Mouse (Mus musculus): ENCODE measurements around the gene Fgf22. TPM values are rescaled to one million over a fixed set of nuclear protein-coding genes. Genes with fewer than 3 reads are reported as not detected.

Gene Fgf22
- polyA plus RNA-seq, 1 experiment from 2014 or later, result 0.38 TPM

DNA sequence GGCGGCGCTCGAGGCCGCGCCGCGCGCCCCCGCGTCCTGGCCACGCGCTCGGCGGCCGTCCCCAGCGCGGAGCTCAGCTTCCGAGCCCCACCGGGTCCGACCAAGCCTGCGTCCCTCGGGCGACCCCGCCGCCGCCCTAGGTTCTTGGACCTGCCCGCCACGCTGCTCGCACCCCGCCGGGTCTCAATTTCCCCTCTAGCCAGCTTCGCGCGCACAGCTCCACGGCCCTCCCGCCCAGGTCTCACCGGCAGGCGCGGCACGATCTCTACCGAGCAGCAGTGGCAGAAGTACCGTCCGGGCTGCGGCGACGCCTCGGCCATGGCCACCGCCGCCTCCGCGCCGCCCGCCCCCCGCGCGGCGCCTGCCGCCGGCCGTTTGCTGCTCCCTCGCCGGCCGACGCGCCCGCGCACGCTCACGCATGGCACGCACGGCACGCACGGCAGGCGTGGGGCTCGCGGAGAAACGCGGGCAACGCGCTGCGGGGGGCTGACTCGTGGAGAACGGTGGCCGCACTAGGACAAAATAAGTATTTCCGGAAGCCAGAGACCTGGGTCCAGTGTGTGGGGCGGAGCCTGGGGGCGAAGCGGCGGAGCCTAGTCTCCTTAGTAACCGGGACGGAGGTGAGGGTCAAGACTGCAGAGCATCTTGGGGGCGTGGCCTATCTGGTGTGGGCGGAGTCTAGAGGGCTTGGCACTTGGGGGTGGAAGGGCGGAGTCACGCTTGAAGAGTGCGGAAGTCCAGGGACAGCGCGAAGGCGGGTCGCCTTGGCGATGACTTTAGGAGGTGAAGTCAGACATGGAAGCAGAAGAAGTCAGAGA, 11.8 kb downstream of the Fgf22 start, which contains the start of gene Rnf126:
TSS of gene Rnf126 (minus strand) at position 445 of the 818 bp plus-strand sequence.
- no peaks in the 10 kb centered on the region for H3K27me3 ChIP-seq (replicated peaks; ENCODE audit: control insufficient read depth, insufficient read depth, low read length)
- peak; percentile 98 for DNase-seq (ENCODE audit: low spot score)
- WGBS, result under 1% methylated on average over 74 of the region's 101 CpGs
- peaks cover 9% of the 10 kb centered on the region for H3K36me3 ChIP-seq (ENCODE audit: control insufficient read depth, insufficient read depth, low read length)
- peak within 1 kb of the TSS; percentile 90 for H3K27ac ChIP-seq (ENCODE audit: low read depth, low read length)
- H3K4me1 ChIP-seq (ENCODE audit: control insufficient read depth, insufficient read depth, low read length), result peaks cover 14% of the 10 kb centered on the region
- peak within 1 kb of the TSS; percentile 96 for H3K9ac ChIP-seq (ENCODE audit: low read length)
- H3K9me3 ChIP-seq (replicated peaks; ENCODE audit: control insufficient read depth, low read length), result no peaks in the 10 kb centered on the region
- peak within 1 kb of the TSS; percentile 80 for H3K4me2 ChIP-seq (ENCODE audit: low read length)
- H3K4me3 ChIP-seq (ENCODE audit: low read depth, low read length), result peak within 1 kb of the TSS; percentile 94
- peak; percentile 90 for ATAC-seq

DNA sequence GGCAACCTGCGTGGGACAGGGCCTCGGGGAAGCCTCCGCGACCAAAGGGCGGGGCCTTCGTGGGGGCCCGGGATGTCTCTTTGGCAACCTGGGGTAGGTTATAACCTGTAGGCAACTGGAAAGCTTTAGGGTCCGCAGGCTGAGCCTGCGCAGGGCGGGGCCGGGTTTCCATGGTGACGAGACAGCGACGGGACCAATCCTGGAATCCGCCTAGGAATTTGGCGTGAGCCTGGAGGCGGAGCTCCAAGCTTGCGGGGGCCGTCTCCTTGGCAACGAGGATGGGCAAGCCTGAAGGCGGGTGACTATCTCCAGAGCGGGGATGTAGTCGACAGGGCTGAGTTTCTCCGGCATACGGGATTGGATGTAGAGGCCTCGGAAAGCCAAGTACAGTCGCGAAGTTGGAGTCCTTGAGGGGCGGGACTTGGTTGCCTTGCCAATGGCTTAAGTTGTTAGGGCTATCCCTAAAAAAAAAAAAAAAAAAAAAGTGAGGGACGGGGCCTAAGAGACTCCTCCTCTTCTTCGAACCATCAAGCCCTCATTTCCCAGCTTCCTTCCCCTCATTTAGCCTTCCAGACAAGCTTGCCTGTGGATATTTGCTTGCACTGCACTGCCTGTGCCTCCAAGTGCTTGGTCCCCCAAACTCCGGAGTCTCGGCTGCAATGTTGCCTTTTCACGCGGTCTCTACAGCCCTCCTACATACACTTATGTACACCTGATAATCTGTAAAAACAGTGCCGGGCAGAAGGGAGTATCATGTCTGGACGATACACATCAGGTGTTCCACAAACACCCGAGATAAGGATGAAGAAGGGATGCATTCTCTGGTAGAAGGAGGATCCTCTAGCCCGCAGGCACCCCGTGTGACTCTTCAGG, 12.7 kb downstream of the Fgf22 start:
- no peaks in the 10 kb centered on the region for H3K9me3 ChIP-seq (replicated peaks; ENCODE audit: control insufficient read depth, low read length)
- no peaks in the 10 kb centered on the region for H3K36me3 ChIP-seq (ENCODE audit: control insufficient read depth, insufficient read depth, low read length)
- peak overlapping the region; percentile 80 for H3K4me2 ChIP-seq (ENCODE audit: low read length)
- no peaks in the 10 kb centered on the region for H3K27me3 ChIP-seq (replicated peaks; ENCODE audit: control insufficient read depth, insufficient read depth, low read length)
- peak overlapping the region; percentile 94 for H3K4me3 ChIP-seq (ENCODE audit: low read depth, low read length)
- WGBS, result 11% methylated on average over 40 of the region's 40 CpGs
- peaks cover 14% of the 10 kb centered on the region for H3K4me1 ChIP-seq (ENCODE audit: control insufficient read depth, insufficient read depth, low read length)
- peak; percentile 97 for DNase-seq (ENCODE audit: low spot score)
- peak overlapping the region; percentile 90 for H3K27ac ChIP-seq (ENCODE audit: low read depth, low read length)
- ATAC-seq, result peak; percentile 87
- peak overlapping the region; percentile 50; the same call in 1 of the 2 replicates for H3K9ac ChIP-seq (ENCODE audit: low read length)

DNA sequence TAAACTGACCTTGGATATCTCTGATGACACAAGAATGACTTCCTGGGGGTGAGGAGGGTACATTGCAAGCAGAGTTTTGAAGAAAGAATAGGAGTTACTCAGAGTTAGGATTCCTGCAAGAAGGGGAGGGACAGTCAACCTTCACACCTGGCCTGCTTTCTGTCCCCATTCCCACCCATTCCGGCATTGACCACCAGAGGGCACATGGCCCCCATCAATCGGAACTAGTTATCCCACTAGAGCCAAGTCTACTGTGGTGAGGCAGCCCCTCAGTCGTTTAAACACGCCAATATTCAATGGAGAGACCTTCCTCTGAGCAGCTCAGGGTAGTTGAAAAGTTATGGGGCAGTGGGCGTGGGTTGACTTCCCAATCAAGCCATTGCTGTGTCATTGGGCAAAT, 13.5 kb downstream of the Fgf22 start:
- no peaks in the 10 kb centered on the region for H3K9me3 ChIP-seq (replicated peaks; ENCODE audit: control insufficient read depth, low read length)
- peaks cover 14% of the 10 kb centered on the region for H3K4me1 ChIP-seq (ENCODE audit: control insufficient read depth, insufficient read depth, low read length)
- ATAC-seq, result no peak
- under 1% methylated on average over 5 of the region's 5 CpGs for WGBS
- DNase-seq (ENCODE audit: low spot score), result peak; percentile 81
- H3K36me3 ChIP-seq (ENCODE audit: control insufficient read depth, insufficient read depth, low read length), result no peaks in the 10 kb centered on the region
- no peak overlapping the region for H3K27ac ChIP-seq (ENCODE audit: low read depth, low read length)
- no peaks in the 10 kb centered on the region for H3K27me3 ChIP-seq (replicated peaks; ENCODE audit: control insufficient read depth, insufficient read depth, low read length)
- no peak overlapping the region for H3K4me2 ChIP-seq (ENCODE audit: low read length)
- no peak overlapping the region for H3K4me3 ChIP-seq (ENCODE audit: low read depth, low read length)
- no peak overlapping the region for H3K9ac ChIP-seq (ENCODE audit: low read length)

DNA sequence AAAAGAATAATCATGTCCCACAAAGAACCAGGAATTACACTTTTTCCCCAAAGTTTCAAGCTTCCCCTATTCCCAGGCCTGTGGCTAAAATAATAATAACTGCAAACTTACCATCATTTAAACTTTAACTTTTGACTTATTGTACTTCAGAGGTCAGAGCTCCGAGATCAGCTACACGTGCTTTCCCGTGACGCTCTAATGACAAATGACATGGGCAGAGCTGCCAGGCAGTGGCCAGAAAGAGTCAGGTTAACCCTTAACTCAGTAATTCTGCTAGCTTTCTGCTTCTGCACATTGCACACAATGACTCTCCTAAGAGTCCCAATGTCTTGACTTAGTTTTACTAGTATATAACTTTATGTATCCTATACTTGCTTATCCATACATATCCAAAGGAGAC, 14.5 kb downstream of the Fgf22 start:
- ATAC-seq (no peak), DNase-seq (ENCODE audit: low spot score) (no peak)
- no peak overlapping the region for H3K9ac ChIP-seq (ENCODE audit: low read length)
- H3K27me3 ChIP-seq (replicated peaks; ENCODE audit: control insufficient read depth, insufficient read depth, low read length), result no peaks in the 10 kb centered on the region
- H3K36me3 ChIP-seq (ENCODE audit: control insufficient read depth, insufficient read depth, low read length), result no peaks in the 10 kb centered on the region
- H3K4me1 ChIP-seq (ENCODE audit: control insufficient read depth, insufficient read depth, low read length), result peaks cover 14% of the 10 kb centered on the region
- no peaks in the 10 kb centered on the region for H3K9me3 ChIP-seq (replicated peaks; ENCODE audit: control insufficient read depth, low read length)
- H3K27ac ChIP-seq (ENCODE audit: low read depth, low read length), result no peak overlapping the region
- no peak overlapping the region for H3K4me2 ChIP-seq (ENCODE audit: low read length)
- 79% methylated on average over 4 of the region's 4 CpGs for WGBS
- no peak overlapping the region for H3K4me3 ChIP-seq (ENCODE audit: low read depth, low read length)

DNA sequence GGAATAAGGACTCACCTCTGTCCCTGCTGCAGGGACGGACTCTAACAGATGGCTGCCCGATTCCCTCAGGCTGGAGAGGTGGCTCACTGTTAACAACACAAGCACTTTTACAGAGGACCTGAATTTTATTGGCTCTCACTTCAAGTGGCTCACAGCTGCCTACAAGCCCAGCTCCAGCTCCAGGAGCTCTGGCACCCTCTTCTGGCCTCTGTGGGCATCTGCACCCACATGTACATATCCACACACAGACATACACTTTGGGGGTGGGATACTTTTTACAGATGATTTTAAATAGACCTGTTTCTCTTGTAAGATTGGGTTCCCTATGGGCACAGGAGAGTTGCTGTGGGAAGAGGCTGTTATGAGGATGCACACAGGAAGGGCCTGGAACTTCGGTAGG, 17.4 kb downstream of the Fgf22 start:
- WGBS, result 87% methylated on average over 3 of the region's 3 CpGs
- peaks cover 8% of the 10 kb centered on the region for H3K4me1 ChIP-seq (ENCODE audit: control insufficient read depth, insufficient read depth, low read length)
- no peak overlapping the region for H3K9ac ChIP-seq (ENCODE audit: low read length)

DNA sequence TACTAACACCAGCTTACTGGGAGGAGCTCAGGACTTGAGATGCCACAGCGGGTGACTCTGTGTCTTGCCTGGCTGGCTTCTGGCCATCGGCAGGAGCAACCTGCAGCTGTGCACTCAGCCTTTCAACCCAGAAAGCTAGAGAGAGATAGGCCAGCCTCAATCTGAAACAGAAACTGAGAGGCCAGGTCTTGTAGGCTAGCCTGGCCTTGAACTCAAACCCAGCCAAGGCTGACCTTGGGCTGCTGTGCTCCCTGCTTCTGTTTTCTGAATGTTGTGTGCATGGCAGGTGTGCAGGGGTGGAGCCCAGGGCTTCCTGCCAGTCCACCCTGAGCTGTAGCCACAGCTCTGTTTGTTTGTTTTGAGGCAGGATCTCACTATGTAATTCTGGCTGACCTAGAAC, 18.3 kb downstream of the Fgf22 start:
- Histone ChIP-seq H3K27me3 (replicated peaks; ENCODE audit: control insufficient read depth, insufficient read depth, low read length) (peaks cover 20% of the 10 kb centered on the region; the same call in 1 of the 2 replicates), H3K4me3 (ENCODE audit: low read depth, low read length) (no peak overlapping the region), H3K36me3 (ENCODE audit: control insufficient read depth, insufficient read depth, low read length) (no peaks in the 10 kb centered on the region), H3K9me3 (replicated peaks; ENCODE audit: control insufficient read depth, low read length) (no peaks in the 10 kb centered on the region), H3K4me1 (ENCODE audit: control insufficient read depth, insufficient read depth, low read length) (peaks cover 7% of the 10 kb centered on the region), H3K4me2 (ENCODE audit: low read length) (no peak overlapping the region), H3K9ac (ENCODE audit: low read length) (no peak overlapping the region), H3K27ac (ENCODE audit: low read depth, low read length) (no peak overlapping the region)
- WGBS, result 91% methylated on average over 2 of the region's 2 CpGs
- no peak for ATAC-seq
- DNase-seq (ENCODE audit: low spot score), result no peak

More for the DNA sequence above, 17.4 kb downstream of the Fgf22 start:
- DNase-seq (ENCODE audit: low spot score) (no peak), ATAC-seq (no peak)
- Histone ChIP-seq H3K27me3 (replicated peaks; ENCODE audit: control insufficient read depth, insufficient read depth, low read length) (0 out of 2 replicates have a peak, but pooled peaks cover 12% of the 10 kb centered on the region), H3K4me2 (ENCODE audit: low read length) (no peak overlapping the region), H3K4me3 (ENCODE audit: low read depth, low read length) (no peak overlapping the region), H3K27ac (ENCODE audit: low read depth, low read length) (no peak overlapping the region), H3K9me3 (replicated peaks; ENCODE audit: control insufficient read depth, low read length) (no peaks in the 10 kb centered on the region), H3K36me3 (ENCODE audit: control insufficient read depth, insufficient read depth, low read length) (no peaks in the 10 kb centered on the region)

DNA sequence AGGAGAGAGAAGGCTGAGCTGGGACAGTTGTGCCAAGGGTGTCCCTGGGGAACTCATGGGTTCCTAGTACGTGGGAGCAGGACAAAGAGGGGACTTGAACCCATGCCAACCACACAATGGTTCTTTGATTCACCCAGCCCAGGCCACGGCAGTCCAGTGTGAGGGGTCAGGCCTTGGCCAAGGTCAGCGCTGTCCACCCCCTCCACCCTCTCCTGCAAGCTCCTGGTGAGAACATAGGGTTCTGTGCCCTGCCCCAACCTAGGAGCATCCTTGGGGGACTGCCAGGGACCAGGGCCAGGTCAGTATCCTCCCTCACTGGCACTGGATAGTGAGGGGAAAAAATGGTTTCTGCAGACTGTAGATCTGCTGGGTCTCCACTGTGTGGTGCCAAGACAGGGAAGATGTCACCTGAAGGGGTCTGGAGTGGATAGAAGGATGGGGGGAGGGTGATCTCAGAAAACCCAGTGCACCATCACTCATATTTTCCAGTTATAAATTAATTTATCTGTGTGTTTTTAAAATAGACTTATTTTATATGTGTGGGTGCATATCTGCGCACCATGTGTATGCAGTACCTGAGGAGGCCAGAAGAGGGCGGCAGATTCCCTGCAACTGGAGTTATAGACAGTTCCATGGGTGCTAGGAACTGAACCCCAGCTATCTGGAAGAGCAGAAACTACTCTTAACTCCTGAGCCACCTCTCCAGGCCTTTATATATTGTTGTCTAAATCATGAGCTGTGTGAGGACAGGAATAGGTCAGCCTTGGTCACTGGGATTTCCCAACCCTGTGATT, 19.8 kb downstream of the Fgf22 start:
- DNase-seq (ENCODE audit: low spot score) (no peak), ATAC-seq (no peak)
- H3K4me2 ChIP-seq (ENCODE audit: low read length), result no peak overlapping the region
- no peak overlapping the region for H3K4me3 ChIP-seq (ENCODE audit: low read depth, low read length)
- H3K9ac ChIP-seq (ENCODE audit: low read length), result no peak overlapping the region
- H3K27ac ChIP-seq (ENCODE audit: low read depth, low read length), result no peak overlapping the region
- peaks cover 31% of the 10 kb centered on the region for H3K27me3 ChIP-seq (replicated peaks; ENCODE audit: control insufficient read depth, insufficient read depth, low read length)
- WGBS, result 68% methylated on average over 5 of the region's 5 CpGs
- no peaks in the 10 kb centered on the region for H3K9me3 ChIP-seq (replicated peaks; ENCODE audit: control insufficient read depth, low read length)
- no peaks in the 10 kb centered on the region for H3K36me3 ChIP-seq (ENCODE audit: control insufficient read depth, insufficient read depth, low read length)
- H3K4me1 ChIP-seq (ENCODE audit: control insufficient read depth, insufficient read depth, low read length), result peaks cover 7% of the 10 kb centered on the region

DNA sequence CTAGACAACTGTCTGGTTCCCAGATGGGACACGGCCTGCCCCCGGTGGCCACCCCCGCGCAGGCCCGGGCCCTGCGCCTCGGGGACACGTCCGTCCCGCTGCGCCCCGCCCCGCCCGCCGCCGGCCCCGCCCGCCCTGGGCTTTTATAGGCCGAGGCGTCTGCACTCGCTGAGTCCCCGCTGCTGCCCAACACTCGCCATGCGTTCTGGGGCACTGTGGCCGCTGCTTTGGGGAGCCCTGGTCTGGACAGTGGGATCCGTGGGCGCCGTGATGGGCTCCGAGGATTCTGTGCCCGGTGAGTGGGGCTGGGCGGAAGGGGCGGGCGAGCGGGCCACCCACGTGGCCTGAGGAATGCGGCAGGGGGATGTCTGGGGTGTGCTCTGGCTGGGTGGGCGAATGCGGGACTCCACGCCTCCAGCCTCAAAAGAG, 22.2 kb downstream of the Fgf22 start, which contains the start of gene Fstl3:
TSS of gene Fstl3 (plus strand) at position 170 of the 429 bp plus-strand sequence.
- Histone ChIP-seq H3K4me2 (ENCODE audit: low read length) (peak within 1 kb of the TSS; percentile 44), H3K9ac (ENCODE audit: low read length) (peak within 1 kb of the TSS; percentile 17; the same call in 1 of the 2 replicates), H3K4me3 (ENCODE audit: low read depth, low read length) (0 out of 2 replicates have a peak within 1 kb of the TSS, but pooled peaks have one; percentile 1), H3K27me3 (replicated peaks; ENCODE audit: control insufficient read depth, insufficient read depth, low read length) (peaks cover 37% of the 10 kb centered on the region), H3K36me3 (ENCODE audit: control insufficient read depth, insufficient read depth, low read length) (no peaks in the 10 kb centered on the region), H3K4me1 (ENCODE audit: control insufficient read depth, insufficient read depth, low read length) (peaks cover 9% of the 10 kb centered on the region), H3K27ac (ENCODE audit: low read depth, low read length) (no peak within 1 kb of the TSS), H3K9me3 (replicated peaks; ENCODE audit: control insufficient read depth, low read length) (no peaks in the 10 kb centered on the region)
- ATAC-seq (no peak), DNase-seq (ENCODE audit: low spot score) (no peak)
- WGBS, result 3% methylated on average over 39 of the region's 39 CpGs
